Mouse (Mus musculus) spleen, adult 2 months (tissue): ENCODE measurements around the gene Chsy1.

Experiments used
- CTCF ChIP-seq: fragments of 200-500 bp; IDR thresholded peaks from 2 replicates; pipeline ENCODE4 v1.5.1; 2011; ENCODE audit warnings: mild to moderate bottlenecking, inconsistent platforms; ENCODE audit not compliant: insufficient read depth, insufficient read length, insufficient replicate concordance; ENCODE audit errors: extremely low read depth
- POLR2A ChIP-seq: fragments of 200-500 bp; IDR thresholded peaks from 2 replicates; pipeline ENCODE4 v1.6.1; 2011; ENCODE audit warnings: low read depth, low read length, inconsistent platforms

DNA sequence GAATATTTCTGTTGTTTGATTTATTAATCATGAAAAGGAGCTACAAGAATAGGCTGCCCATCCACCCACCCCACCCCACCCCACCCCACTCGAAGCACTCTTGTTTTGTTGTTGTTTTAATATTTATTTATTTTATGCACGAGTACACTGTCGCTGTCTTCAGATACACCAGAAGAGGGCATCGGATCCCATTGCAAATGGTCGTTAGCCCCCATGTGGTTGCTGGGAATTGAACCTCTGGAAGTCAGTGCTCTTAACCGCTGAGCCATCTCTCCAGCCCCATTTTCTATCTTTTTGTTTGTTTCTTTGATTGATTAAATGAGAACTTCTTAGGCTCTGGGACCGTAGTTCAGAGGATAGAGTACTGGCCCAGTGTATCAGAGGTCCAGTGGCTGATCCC lies 1.4 kb upstream of the Chsy1 start:
- peak; percentile 23; the same call in 1 of the 2 replicates for TF ChIP-seq CTCF
- TF ChIP-seq POLR2A = no peak
